Mouse (Mus musculus): ENCODE measurements around the gene Nck1.

Nck1 gene

GRCm38 (mm10) chr9:100534686-100535085, 11.2 kb downstream of the Nck1 start:
- DNase-seq = no peak

- no peak for DNase-seq
These were observed 13.0 kb downstream of the Nck1 start for GRCm38 (mm10) chr9:100532847-100533505.

DNA sequence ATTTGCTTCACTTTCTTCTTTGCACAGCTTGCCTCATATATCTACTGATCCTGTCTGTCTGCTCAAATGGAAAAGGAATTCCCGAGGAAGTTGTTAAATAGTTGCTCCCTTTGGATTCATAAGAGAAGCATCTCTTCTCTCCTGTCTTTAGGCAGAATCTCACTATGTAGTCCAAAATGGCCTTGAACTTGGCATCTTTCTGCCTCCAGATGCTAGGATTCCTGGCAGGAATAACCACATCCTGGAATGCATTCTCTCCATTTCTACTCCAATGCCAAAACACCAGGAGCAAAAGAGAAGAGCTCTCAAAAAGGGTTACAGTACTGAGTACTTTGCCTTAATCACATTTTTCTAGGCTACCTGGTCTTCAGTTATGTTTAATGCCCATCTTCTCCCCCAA, 14.6 kb downstream of the Nck1 start:
- no peak for DNase-seq

DNA sequence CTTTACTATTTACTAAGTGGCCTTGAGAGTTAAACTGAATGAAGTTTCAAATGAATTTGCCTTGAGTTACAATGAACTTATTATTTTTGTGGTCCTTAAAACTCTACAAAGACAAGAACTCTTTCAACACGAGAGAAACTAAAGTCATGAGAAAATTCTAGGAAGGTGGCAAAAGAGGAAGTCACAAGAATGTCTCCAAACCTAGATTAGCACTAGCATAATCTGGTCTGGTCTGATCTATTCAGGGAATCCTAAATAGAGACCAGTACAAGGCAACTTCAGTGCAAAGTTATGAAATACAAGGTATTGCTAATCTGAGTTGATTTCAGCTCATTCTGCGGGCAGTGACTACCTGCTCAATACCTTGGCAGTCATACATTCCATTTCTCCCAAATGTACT, 20.7 kb downstream of the Nck1 start:
- DNase-seq = no peak

- DNase-seq = no peak
These were observed 23.9 kb downstream of the Nck1 start for GRCm38 (mm10) chr9:100522029-100522428.

DNA sequence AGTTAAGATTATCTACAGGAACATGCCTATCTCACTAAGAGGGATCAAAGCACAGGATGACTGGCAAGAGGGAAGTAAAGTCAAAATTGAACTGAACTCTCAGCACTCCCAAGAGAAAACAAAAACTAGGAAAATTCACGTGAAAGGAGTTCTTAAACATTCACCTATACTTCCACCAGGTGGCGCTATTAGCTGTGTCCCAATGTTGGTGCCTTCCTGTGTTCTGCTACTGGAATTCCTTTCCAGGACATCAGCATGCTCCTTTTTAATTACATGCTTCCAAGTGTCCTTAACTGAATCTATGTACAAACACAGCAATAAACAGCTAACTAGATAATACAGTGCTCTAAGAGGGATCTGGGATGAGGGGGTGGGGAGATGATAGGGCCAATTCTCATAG, 25.3 kb downstream of the Nck1 start:
- DNase-seq = peak; percentile 78

GRCm38 (mm10) chr9:100520012-100520411, 25.9 kb downstream of the Nck1 start:
- DNase-seq = peak; percentile 11

- peak; percentile 6 for DNase-seq
These were observed 38.4 kb downstream of the Nck1 start for GRCm38 (mm10) chr9:100507581-100507980.

- DNase-seq = peak; percentile 73
These were observed 39.3 kb downstream of the Nck1 start for GRCm38 (mm10) chr9:100506652-100507051.

- no peak for DNase-seq
These were observed 40.4 kb downstream of the Nck1 start for GRCm38 (mm10) chr9:100505498-100505897.

DNA sequence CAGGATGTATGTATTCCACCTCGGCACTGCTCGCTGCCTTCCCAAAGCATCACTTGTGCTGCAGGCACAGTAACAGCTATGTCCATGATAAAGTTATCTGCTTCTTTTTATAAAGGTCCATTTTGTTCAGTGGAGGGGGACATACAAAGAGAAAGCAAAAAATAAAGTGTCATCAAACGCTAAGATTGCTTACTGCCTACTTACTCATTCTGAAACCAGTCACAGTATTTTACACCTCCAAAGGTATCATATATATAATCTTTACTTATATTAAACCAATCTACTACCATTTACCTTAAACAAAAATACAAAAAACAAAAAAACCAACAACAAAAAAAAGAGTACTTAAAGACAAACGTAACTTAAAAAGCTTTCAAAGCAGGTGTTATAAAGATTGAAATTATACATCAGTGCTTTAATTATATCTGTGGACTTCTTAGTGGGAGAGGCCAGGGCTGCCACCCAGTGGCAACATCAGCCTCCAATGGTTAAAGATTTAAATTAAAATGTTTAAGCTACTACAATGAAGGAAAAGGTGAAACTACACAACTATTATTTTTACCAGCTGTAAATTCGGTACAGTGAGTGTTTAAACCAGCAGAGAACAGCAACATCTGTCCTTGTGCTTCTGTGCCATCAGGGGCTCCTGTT, 52.2 kb downstream of the Nck1 start:
- DNase-seq = no peak

DNA sequence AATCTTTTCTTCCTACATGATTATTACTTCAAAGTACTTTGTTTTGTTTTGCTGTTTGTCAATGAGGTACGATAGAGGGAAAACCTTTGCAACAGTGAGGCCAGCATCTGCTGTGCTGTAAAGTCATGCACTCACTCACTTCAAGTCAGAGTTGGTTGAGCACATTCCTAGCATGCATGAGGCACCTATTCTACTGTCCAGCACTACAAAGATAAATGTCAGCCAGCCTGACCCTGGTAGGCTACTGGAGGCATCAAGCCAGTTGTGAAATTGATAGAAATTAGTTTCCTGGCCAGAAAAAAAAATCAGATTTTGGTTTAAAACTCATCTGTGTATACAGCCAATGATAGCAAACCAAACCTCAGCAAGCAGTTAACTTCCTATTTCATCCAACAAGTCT, 54.5 kb downstream of the Nck1 start:
- no peak for DNase-seq

GRCm38 (mm10) chr9:100488969-100489368, 57.0 kb downstream of the Nck1 start:
- no peak for DNase-seq

DNA sequence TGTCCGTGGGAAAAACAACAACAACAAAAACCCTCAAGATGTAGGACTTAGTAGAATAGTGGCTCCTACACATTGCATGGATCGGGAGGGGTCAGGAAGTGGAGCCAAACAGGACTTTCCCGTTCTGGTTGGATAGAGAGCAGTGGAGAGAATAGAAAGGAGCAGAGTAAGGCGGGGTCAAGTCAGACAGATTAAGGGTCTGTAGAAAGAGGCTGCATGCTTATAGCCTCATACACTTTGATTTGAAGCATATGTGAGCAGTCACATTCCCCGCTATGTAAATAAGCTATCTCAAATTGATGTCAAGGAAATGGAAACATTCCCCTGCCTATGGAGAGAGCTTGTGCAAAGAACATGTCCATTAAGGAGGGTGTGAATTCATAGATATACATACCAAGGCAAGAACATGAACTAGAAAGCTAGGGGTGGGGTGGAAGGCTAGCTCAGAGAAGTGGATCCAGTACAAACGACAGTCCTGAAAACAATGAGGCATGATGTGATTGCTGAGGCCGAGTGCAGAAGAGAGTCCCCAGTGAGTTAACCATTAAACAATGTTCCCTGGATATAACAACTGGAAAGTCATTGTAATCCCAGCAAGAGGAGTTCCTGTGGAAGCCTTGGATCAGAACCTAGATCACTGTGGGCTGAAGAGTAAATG, 57.7 kb downstream of the Nck1 start:
- DNase-seq = no peak

- no peak for DNase-seq
These were observed 59.5 kb downstream of the Nck1 start, which contains the start of gene Il20rb for GRCm38 (mm10) chr9:100486431-100486830. Gene Il20rb (minus strand): TSS chr9:100486788.

GRCm38 (mm10) chr9:100483318-100483717, 62.6 kb downstream of the Nck1 start:
- DNase-seq = no peak

DNA sequence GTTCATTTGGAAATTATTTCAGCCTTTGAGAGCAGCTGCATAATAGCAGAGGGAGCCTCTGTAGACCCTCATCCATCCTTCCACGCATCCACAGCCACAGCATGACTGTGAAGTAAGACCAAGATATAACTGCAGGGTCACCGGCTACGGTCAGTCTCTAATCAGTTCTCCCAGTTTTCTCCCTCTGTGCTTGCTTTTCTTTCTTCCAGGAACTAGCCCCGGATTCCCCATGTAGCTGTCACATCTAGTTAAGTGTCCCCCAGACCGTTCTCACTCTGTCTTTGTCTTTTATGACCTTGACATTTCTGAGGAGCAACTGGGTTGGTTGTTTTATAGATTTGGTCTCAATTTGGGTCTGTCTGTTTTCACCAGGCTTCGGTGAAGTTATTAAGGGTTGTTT, 64.3 kb downstream of the Nck1 start:
- DNase-seq = no peak

GRCm38 (mm10) chr9:100474056-100474455, 71.9 kb downstream of the Nck1 start:
- no peak for DNase-seq

DNA sequence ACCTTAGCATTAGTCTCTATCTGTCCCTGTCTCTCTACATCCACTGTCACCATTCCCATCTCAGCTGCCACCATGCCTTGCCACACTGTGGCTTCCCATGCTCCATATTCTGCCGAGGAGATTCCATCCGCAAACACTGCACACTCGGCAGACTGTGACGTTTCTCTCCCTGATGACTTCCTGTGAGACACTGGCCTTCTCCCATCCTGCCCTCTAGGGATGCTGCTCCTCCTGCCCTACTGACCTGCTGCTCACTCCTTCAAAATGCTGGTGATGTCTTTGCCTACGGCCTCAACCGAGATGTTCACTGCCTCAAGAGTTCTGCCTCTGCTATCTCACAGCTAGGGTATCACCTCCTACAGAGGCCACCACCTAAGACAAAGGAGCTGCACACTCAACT, 72.6 kb downstream of the Nck1 start:
- no peak for DNase-seq

- DNase-seq = no peak
These were observed 73.0 kb downstream of the Nck1 start for GRCm38 (mm10) chr9:100472931-100473330.

DNA sequence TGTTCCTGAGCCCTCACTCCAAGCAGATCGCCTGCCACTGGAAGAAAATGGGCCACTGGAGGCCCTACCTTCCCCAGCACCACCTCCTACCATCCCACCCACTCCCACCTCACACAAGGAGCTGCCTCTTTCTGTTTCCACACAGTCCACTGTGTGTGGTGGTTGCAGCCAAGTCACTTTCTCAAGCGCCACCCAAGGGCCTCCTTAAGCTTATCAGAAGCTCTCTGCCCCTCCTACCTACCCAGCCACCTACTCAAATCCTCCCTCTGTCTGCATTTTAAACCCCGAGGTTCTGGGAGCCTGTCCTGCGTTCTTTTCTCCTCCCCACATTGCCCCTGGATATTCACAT, 74.4 kb downstream of the Nck1 start:
- no peak for DNase-seq

DNA sequence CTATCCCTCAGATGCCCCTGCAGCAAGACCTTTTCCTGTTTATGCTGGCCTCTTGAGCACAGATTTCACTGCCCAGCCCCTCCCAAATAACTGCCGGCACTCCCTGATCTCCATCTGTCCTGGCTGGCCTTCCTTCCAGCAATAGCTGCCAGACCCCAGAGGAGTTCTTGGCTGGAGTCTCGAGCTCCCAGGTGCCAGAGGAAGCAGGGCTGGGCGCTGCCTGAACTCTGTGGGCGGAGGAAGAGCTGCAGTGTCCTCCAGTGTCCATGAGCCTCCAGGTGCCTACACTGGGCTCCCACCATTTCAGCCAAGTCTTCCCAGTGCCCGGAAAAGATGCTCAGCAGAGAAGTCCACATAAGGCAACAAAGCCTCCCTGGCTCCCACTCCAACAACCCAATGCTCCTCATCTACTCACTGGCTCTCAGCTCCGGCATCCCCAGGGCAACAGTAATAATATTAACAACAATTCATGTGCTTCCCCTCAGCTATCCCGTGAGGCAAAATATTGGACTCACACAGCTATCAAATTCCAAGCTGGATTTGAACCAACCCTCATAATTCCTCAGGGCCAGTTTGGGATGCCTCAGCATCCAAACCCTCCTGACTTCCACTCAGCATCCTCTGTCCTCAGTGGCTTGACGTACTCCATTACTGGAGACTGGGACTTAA, 74.9 kb downstream of the Nck1 start:
- DNase-seq = peak; percentile 80

GRCm38 (mm10) chr9:100470228-100470627, 75.7 kb downstream of the Nck1 start:
- no peak for DNase-seq

- DNase-seq = no peak
These were observed 76.3 kb downstream of the Nck1 start for GRCm38 (mm10) chr9:100469681-100470080.
